Mouse (Mus musculus): ENCODE results near the gene Spata4. TPM values are rescaled to one million over a fixed set of nuclear protein-coding genes. Genes with fewer than 3 reads are reported as not detected.

Spata4 gene
- polyA plus RNA-seq, 1 experiment = 0.27 TPM

DNA sequence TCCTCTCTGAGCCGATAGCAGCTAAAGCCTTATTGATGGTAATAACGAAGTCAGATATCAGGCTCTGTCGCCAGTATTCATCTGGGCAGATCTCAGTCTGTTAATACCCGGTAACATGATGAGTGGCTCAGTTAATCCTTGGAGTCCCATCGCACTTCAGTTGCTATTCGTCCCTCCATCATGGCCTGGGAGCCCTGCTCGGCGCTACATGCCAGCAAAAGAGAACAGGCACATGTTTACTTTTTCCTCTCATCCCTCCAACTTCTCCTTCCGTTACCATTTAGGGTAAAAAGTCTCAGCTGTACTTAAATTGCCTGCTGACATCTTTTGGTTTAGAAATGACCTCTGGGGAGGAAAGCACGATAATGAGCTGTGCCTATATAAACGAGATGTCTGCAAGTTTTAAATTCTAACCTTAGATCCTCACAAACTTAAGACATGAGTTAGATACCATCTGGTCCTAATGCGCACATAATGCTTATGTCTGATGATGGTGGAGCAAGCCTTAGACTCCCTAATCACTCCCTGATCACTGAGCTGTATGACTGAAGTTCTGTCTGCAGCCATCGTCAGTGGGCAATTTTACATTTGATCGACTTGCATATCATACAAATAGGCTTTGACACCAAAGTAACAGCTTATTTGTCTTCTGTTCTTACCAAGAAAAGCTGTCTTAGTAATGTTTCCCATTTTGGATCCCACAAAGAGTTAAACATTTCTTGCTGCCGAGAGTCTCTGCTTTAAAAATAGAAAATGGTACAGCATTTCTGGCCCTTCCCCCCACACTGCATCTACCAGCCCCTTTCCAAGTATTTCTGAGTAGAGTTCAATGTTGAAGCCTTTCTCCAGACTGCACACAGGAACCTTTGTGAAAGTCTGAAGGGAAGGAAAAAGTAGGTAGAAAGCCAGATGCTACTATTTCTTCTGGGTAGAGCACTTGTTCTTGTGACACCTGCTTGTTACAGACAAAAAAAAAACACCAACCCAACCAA lies 29.7 kb upstream of the Spata4 start:
- Histone ChIP-seq H3K27me3 (replicated peaks; ENCODE audit: control insufficient read depth, insufficient read depth, low read length) (no peaks in the 10 kb centered on the region), H3K4me3 (ENCODE audit: insufficient read depth, low read depth, low read length) (no peak overlapping the region), H3K4me1 (ENCODE audit: control insufficient read depth, insufficient read depth, low read length) (no peaks in the 10 kb centered on the region), H3K27ac (ENCODE audit: insufficient read depth, low read depth, low read length) (no peak overlapping the region), H3K36me3 (ENCODE audit: control insufficient read depth, insufficient read depth, low read length) (no peaks in the 10 kb centered on the region)
- WGBS = 63% methylated on average over 15 of the region's 15 CpGs
- TF ChIP-seq POLR2A (IDR thresholded peaks at IDR 0.05; ENCODE audit: low read depth, low read length) = no peak
- no peak for DNase-seq

DNA sequence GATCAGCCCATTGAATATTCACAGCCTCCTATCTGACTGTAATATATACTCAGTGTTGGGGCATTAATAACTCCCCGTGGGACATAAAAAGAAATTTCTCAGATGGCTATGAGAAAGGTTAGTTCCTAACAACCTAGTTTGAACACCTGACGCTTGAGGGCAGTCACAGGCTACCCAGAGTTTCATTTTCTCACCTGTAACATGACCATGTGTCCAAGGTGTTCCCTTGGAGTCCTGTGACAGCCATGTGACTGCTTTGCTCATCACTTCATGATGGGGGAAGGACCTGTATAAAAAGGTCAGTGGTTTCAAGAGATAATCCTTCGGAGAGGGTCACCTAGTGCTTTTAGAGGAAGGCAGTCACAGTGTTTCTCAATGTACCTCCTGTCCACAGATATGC lies 19.1 kb upstream of the Spata4 start:
- Histone ChIP-seq H3K4me3 (ENCODE audit: insufficient read depth, low read depth, low read length) (no peak overlapping the region), H3K4me1 (ENCODE audit: control insufficient read depth, insufficient read depth, low read length) (no peaks in the 10 kb centered on the region), H3K27ac (ENCODE audit: insufficient read depth, low read depth, low read length) (no peak overlapping the region), H3K36me3 (ENCODE audit: control insufficient read depth, insufficient read depth, low read length) (no peaks in the 10 kb centered on the region), H3K27me3 (replicated peaks; ENCODE audit: control insufficient read depth, insufficient read depth, low read length) (no peaks in the 10 kb centered on the region)
- TF ChIP-seq POLR2A (IDR thresholded peaks at IDR 0.05; ENCODE audit: low read depth, low read length) (no peak), CTCF (conservative IDR thresholded peaks at IDR 0.05; ENCODE audit: insufficient read depth, insufficient read length, low read depth, low read length) (no peak)
- 76% methylated on average over 3 of the region's 3 CpGs for WGBS
- no peak for DNase-seq

DNA sequence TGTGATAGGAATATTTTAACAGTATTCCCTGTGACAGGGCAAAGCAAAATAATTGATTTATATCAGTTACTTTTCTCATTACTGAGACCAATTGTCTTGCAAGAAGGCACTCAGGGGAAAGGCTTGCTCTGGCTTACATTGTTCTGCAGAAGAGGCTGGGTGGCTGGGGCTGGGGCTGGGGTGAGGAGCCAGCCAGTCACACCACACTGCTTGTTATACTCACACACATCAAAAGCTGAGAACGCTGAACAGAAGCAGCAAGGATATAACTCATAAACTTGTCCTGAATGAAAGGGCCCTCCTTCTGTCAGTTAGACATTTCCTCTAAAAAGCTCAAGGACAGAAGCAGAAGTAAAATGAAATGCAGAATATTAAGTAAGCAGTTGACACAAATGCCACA lies 17.7 kb upstream of the Spata4 start:
- TF ChIP-seq POLR2A (IDR thresholded peaks at IDR 0.05; ENCODE audit: low read depth, low read length) (no peak), CTCF (conservative IDR thresholded peaks at IDR 0.05; ENCODE audit: insufficient read depth, insufficient read length, low read depth, low read length) (no peak)
- no peak overlapping the region for H3K27ac ChIP-seq (ENCODE audit: insufficient read depth, low read depth, low read length)
- no peaks in the 10 kb centered on the region for H3K36me3 ChIP-seq (ENCODE audit: control insufficient read depth, insufficient read depth, low read length)
- no peak for DNase-seq
- no peaks in the 10 kb centered on the region for H3K4me1 ChIP-seq (ENCODE audit: control insufficient read depth, insufficient read depth, low read length)
- no peaks in the 10 kb centered on the region for H3K27me3 ChIP-seq (replicated peaks; ENCODE audit: control insufficient read depth, insufficient read depth, low read length)
- H3K4me3 ChIP-seq (ENCODE audit: insufficient read depth, low read depth, low read length) = no peak overlapping the region
- 21% methylated on average over 1 of the region's 1 CpGs for WGBS

DNA sequence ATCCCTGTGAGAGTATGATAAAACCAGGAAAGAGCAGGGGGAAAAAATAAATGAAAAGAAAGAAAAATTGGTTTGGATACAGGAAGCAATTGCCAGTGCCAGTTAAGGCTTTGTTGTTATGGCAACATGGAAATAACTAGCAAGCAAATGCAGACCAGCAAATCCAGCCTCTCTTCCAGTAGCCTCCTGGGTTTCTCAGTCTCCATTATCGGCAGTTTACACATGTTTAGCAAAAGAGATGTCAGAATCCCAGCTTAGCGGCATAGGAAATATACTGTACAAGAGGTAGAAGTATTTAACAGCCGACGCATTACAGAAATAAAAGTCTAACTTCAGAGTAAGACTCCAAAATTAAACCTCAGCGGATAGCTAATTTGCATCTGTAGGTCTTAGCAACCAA lies 5.9 kb upstream of the Spata4 start:
- WGBS = 86% methylated on average over 5 of the region's 5 CpGs
- no peaks in the 10 kb centered on the region for H3K27me3 ChIP-seq (replicated peaks; ENCODE audit: control insufficient read depth, insufficient read depth, low read length)
- H3K4me3 ChIP-seq (ENCODE audit: insufficient read depth, low read depth, low read length) = no peak overlapping the region
- TF ChIP-seq CTCF (conservative IDR thresholded peaks at IDR 0.05; ENCODE audit: insufficient read depth, insufficient read length, low read depth, low read length) (no peak), POLR2A (IDR thresholded peaks at IDR 0.05; ENCODE audit: low read depth, low read length) (no peak)
- no peaks in the 10 kb centered on the region for H3K4me1 ChIP-seq (ENCODE audit: control insufficient read depth, insufficient read depth, low read length)
- no peak for DNase-seq
- H3K36me3 ChIP-seq (ENCODE audit: control insufficient read depth, insufficient read depth, low read length) = no peaks in the 10 kb centered on the region
- no peak overlapping the region for H3K27ac ChIP-seq (ENCODE audit: insufficient read depth, low read depth, low read length)

DNA sequence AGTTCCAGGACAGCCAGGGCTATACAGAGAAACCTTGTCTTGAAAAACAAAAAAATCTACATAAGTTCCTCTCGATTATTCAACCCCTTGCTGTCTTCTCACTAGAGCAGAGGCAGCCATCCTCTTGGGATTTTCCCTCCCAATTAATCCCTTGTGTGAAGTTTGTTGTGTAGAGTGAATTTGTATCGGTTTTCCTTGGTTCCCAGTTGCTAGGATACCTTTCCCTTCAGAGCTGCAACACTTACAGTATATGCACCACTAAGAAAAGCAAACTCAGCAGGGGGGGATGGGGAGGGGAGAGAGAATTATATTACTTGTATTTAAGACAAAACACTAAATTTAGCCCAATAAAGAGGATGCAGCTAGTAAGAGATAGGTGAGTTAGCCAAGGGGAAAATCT lies 4.5 kb upstream of the Spata4 start:
- no peak for TF ChIP-seq CTCF (conservative IDR thresholded peaks at IDR 0.05; ENCODE audit: insufficient read depth, insufficient read length, low read depth, low read length)
- no peak for TF ChIP-seq POLR2A (IDR thresholded peaks at IDR 0.05; ENCODE audit: low read depth, low read length)
- no peak overlapping the region for H3K4me3 ChIP-seq (ENCODE audit: insufficient read depth, low read depth, low read length)
- no peaks in the 10 kb centered on the region for H3K27me3 ChIP-seq (replicated peaks; ENCODE audit: control insufficient read depth, insufficient read depth, low read length)
- WGBS = 70% methylated on average over 2 of the region's 2 CpGs
- H3K4me1 ChIP-seq (ENCODE audit: control insufficient read depth, insufficient read depth, low read length) = no peaks in the 10 kb centered on the region
- H3K27ac ChIP-seq (ENCODE audit: insufficient read depth, low read depth, low read length) = no peak overlapping the region
- no peak for DNase-seq
- no peaks in the 10 kb centered on the region for H3K36me3 ChIP-seq (ENCODE audit: control insufficient read depth, insufficient read depth, low read length)

DNA sequence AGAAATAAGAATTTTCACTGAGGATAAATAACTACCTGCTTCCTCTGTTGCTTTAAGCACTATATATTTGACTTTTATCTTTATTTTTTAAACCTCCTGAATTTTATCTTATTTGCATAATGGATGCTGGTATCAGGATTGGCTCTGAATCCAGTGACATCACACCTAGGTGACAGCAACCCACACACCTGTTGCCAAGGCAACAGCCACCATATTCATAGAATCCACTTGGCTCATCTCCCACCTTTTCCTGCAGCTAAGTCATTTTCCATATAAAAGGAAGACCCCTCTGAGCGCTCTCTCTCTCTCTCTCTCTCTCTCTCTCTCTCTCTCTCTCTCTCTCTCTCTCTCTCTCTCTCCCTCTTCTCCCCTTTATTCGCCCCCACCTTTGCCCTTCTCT lies 3.6 kb upstream of the Spata4 start:
- no peak overlapping the region for H3K27ac ChIP-seq (ENCODE audit: insufficient read depth, low read depth, low read length)
- H3K27me3 ChIP-seq (replicated peaks; ENCODE audit: control insufficient read depth, insufficient read depth, low read length) = no peaks in the 10 kb centered on the region
- H3K4me3 ChIP-seq (ENCODE audit: insufficient read depth, low read depth, low read length) = no peak overlapping the region
- TF ChIP-seq CTCF (conservative IDR thresholded peaks at IDR 0.05; ENCODE audit: insufficient read depth, insufficient read length, low read depth, low read length) (no peak), POLR2A (IDR thresholded peaks at IDR 0.05; ENCODE audit: low read depth, low read length) (no peak)
- 88% methylated on average over 2 of the region's 2 CpGs for WGBS
- no peaks in the 10 kb centered on the region for H3K4me1 ChIP-seq (ENCODE audit: control insufficient read depth, insufficient read depth, low read length)
- H3K36me3 ChIP-seq (ENCODE audit: control insufficient read depth, insufficient read depth, low read length) = no peaks in the 10 kb centered on the region
- DNase-seq = no peak

DNA sequence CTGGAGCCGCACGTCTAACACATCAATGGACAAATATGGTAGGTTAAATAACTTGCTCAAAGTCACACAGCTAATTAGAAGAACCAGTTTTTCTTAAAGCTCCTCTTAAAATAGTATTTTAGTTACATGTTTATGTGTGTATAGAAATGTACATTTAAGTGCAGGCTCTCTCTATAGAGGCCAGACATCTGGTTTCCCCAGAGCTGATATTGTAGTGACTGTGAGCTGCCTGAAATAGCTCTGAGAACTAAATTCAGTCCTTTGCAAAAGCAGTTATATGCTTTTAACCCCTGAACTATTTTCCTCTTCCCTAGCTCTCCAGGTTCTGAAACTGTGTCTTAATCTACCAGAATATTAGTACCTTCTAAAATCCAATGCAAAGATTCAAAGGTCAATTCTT lies 3.2 kb upstream of the Spata4 start:
- H3K27me3 ChIP-seq (replicated peaks; ENCODE audit: control insufficient read depth, insufficient read depth, low read length) = no peaks in the 10 kb centered on the region
- TF ChIP-seq POLR2A (IDR thresholded peaks at IDR 0.05; ENCODE audit: low read depth, low read length) = no peak
- H3K27ac ChIP-seq (ENCODE audit: insufficient read depth, low read depth, low read length) = no peak overlapping the region
- no peak overlapping the region for H3K4me3 ChIP-seq (ENCODE audit: insufficient read depth, low read depth, low read length)
- DNase-seq = no peak
- no peaks in the 10 kb centered on the region for H3K4me1 ChIP-seq (ENCODE audit: control insufficient read depth, insufficient read depth, low read length)
- H3K36me3 ChIP-seq (ENCODE audit: control insufficient read depth, insufficient read depth, low read length) = no peaks in the 10 kb centered on the region
- WGBS = 91% methylated on average over 2 of the region's 2 CpGs

Data from kidney, adult 2 months (tissue).